Mouse (Mus musculus): ENCODE results near the gene Gm21988. TPM values are rescaled to one million over a fixed set of nuclear protein-coding genes. Genes with fewer than 3 reads are reported as not detected.
A peak's percentile ranks its signal among the peaks of the same experiment; 100 is the strongest.

Gm21988 gene
- polyA plus RNA-seq (2016; fragmentation: Nextera tagmentation; extraction: Ambion mirVana), result 9.0 and 9.5 TPM in 2 replicates

GRCm38 (mm10) chr11:70239541-70240279, at the start of gene Gm21988, which contains the start of gene Rnasek:
Gene Gm21988, minus strand, starts transcription at chr11:70239830.
Gene Rnasek, minus strand, starts transcription at chr11:70239842.
- H3K27me3 ChIP-seq (replicated peaks), result peaks cover 6% of the 10 kb centered on the region
- peak within 1 kb of the TSS; percentile 95 for H3K9ac ChIP-seq
- peaks cover 27% of the 10 kb centered on the region for H3K4me1 ChIP-seq (replicated peaks)
- H3K4me2 ChIP-seq, result peak within 1 kb of the TSS; percentile 94
- no peaks in the 10 kb centered on the region for H3K9me3 ChIP-seq (replicated peaks)
- H3K27ac ChIP-seq (ENCODE audit: poor library complexity, severe bottlenecking), result peak within 1 kb of the TSS; percentile 91
- peak; percentile 58 for ATAC-seq (ENCODE audit: insufficient number of reproducible peaks, low FRiP score)
- H3K4me3 ChIP-seq, result peak within 1 kb of the TSS; percentile 95
- 0% methylated on average over 32 of the region's 35 CpGs for WGBS
- peaks cover 13% of the 10 kb centered on the region for H3K36me3 ChIP-seq

GRCm38 (mm10) chr11:70289236-70289635, 49.6 kb upstream of the Gm21988 start:
- Histone ChIP-seq H3K9ac (no peak overlapping the region), H3K36me3 (no peaks in the 10 kb centered on the region), H3K4me3 (no peak overlapping the region), H3K4me2 (no peak overlapping the region), H3K27me3 (replicated peaks) (no peaks in the 10 kb centered on the region), H3K4me1 (replicated peaks) (peaks cover 3% of the 10 kb centered on the region; the same call in 1 of the 2 replicates), H3K9me3 (replicated peaks) (no peaks in the 10 kb centered on the region), H3K27ac (ENCODE audit: poor library complexity, severe bottlenecking) (0 out of 2 replicates have a peak overlapping the region, but pooled peaks have one; percentile 0)
- no peak; the same call in 1 of the 2 replicates for ATAC-seq (ENCODE audit: insufficient number of reproducible peaks, low FRiP score)
- 28% methylated on average over 6 of the region's 6 CpGs for WGBS

GRCm38 (mm10) chr11:70288102-70288501, 48.5 kb upstream of the Gm21988 start:
- Histone ChIP-seq H3K27ac (ENCODE audit: poor library complexity, severe bottlenecking) (no peak overlapping the region), H3K4me3 (no peak overlapping the region), H3K9ac (no peak overlapping the region), H3K36me3 (no peaks in the 10 kb centered on the region), H3K27me3 (replicated peaks) (no peaks in the 10 kb centered on the region), H3K9me3 (replicated peaks) (no peaks in the 10 kb centered on the region), H3K4me2 (no peak overlapping the region), H3K4me1 (replicated peaks) (peaks cover 3% of the 10 kb centered on the region; the same call in 1 of the 2 replicates)
- no peak for ATAC-seq (ENCODE audit: insufficient number of reproducible peaks, low FRiP score)
- WGBS, result 84% methylated on average over 10 of the region's 10 CpGs

- WGBS, result 59% methylated on average over 5 of the region's 5 CpGs
- no peaks in the 10 kb centered on the region for H3K27me3 ChIP-seq (replicated peaks)
- no peak overlapping the region for H3K27ac ChIP-seq (ENCODE audit: poor library complexity, severe bottlenecking)
- H3K4me2 ChIP-seq, result no peak overlapping the region
- no peak overlapping the region for H3K4me3 ChIP-seq
- no peak overlapping the region for H3K9ac ChIP-seq
- H3K36me3 ChIP-seq, result no peaks in the 10 kb centered on the region
- H3K9me3 ChIP-seq (replicated peaks), result no peaks in the 10 kb centered on the region
- peaks cover 3% of the 10 kb centered on the region; the same call in 1 of the 2 replicates for H3K4me1 ChIP-seq (replicated peaks)
- no peak for ATAC-seq (ENCODE audit: insufficient number of reproducible peaks, low FRiP score)
These were observed 46.1 kb upstream of the Gm21988 start for GRCm38 (mm10) chr11:70285686-70286085.

- H3K4me1 ChIP-seq (replicated peaks), result peaks cover 6% of the 10 kb centered on the region; the same call in 1 of the 2 replicates
- no peaks in the 10 kb centered on the region for H3K27me3 ChIP-seq (replicated peaks)
- ATAC-seq (ENCODE audit: insufficient number of reproducible peaks, low FRiP score), result no peak
- H3K9ac ChIP-seq, result no peak overlapping the region
- H3K9me3 ChIP-seq (replicated peaks), result 0 out of 2 replicates have a peak, but pooled peaks cover 2% of the 10 kb centered on the region
- no peaks in the 10 kb centered on the region for H3K36me3 ChIP-seq
- H3K4me2 ChIP-seq, result no peak overlapping the region
- WGBS, result 61% methylated on average over 3 of the region's 3 CpGs
- no peak overlapping the region for H3K27ac ChIP-seq (ENCODE audit: poor library complexity, severe bottlenecking)
- H3K4me3 ChIP-seq, result no peak overlapping the region
These were observed 45.1 kb upstream of the Gm21988 start for GRCm38 (mm10) chr11:70284757-70285156.

GRCm38 (mm10) chr11:70283666-70284065, 44.0 kb upstream of the Gm21988 start:
- Histone ChIP-seq H3K9ac (no peak overlapping the region), H3K9me3 (replicated peaks) (0 out of 2 replicates have a peak, but pooled peaks cover 3% of the 10 kb centered on the region), H3K27ac (ENCODE audit: poor library complexity, severe bottlenecking) (no peak overlapping the region), H3K4me1 (replicated peaks) (0 out of 2 replicates have a peak, but pooled peaks cover 5% of the 10 kb centered on the region), H3K4me2 (no peak overlapping the region), H3K27me3 (replicated peaks) (no peaks in the 10 kb centered on the region), H3K36me3 (no peaks in the 10 kb centered on the region), H3K4me3 (no peak overlapping the region)
- ATAC-seq (ENCODE audit: insufficient number of reproducible peaks, low FRiP score), result no peak
- 77% methylated on average over 4 of the region's 4 CpGs for WGBS

- no peak overlapping the region for H3K9ac ChIP-seq
- 56% methylated on average over 3 of the region's 3 CpGs for WGBS
- H3K9me3 ChIP-seq (replicated peaks), result 0 out of 2 replicates have a peak, but pooled peaks cover 6% of the 10 kb centered on the region
- no peaks in the 10 kb centered on the region for H3K27me3 ChIP-seq (replicated peaks)
- H3K4me1 ChIP-seq (replicated peaks), result 0 out of 2 replicates have a peak, but pooled peaks cover 10% of the 10 kb centered on the region
- no peak overlapping the region for H3K4me3 ChIP-seq
- no peak for ATAC-seq (ENCODE audit: insufficient number of reproducible peaks, low FRiP score)
- no peak overlapping the region for H3K27ac ChIP-seq (ENCODE audit: poor library complexity, severe bottlenecking)
- no peak overlapping the region for H3K4me2 ChIP-seq
- H3K36me3 ChIP-seq, result no peaks in the 10 kb centered on the region
These were observed 40.8 kb upstream of the Gm21988 start for GRCm38 (mm10) chr11:70280441-70280840.

GRCm38 (mm10) chr11:70278961-70279360, 39.3 kb upstream of the Gm21988 start:
- no peak for ATAC-seq (ENCODE audit: insufficient number of reproducible peaks, low FRiP score)
- Histone ChIP-seq H3K27ac (ENCODE audit: poor library complexity, severe bottlenecking) (no peak overlapping the region), H3K9ac (no peak overlapping the region), H3K27me3 (replicated peaks) (no peaks in the 10 kb centered on the region), H3K36me3 (no peaks in the 10 kb centered on the region), H3K4me2 (no peak overlapping the region), H3K4me1 (replicated peaks) (0 out of 2 replicates have a peak, but pooled peaks cover 10% of the 10 kb centered on the region), H3K4me3 (no peak overlapping the region), H3K9me3 (replicated peaks) (0 out of 2 replicates have a peak, but pooled peaks cover 6% of the 10 kb centered on the region)
- 84% methylated on average over 3 of the region's 3 CpGs for WGBS

GRCm38 (mm10) chr11:70271641-70272040, 32.0 kb upstream of the Gm21988 start:
- no peak overlapping the region for H3K4me3 ChIP-seq
- no peaks in the 10 kb centered on the region for H3K36me3 ChIP-seq
- 76% methylated on average over 7 of the region's 7 CpGs for WGBS
- no peaks in the 10 kb centered on the region for H3K27me3 ChIP-seq (replicated peaks)
- peaks cover 9% of the 10 kb centered on the region for H3K4me1 ChIP-seq (replicated peaks)
- H3K9me3 ChIP-seq (replicated peaks), result no peaks in the 10 kb centered on the region
- H3K9ac ChIP-seq, result no peak overlapping the region
- ATAC-seq (ENCODE audit: insufficient number of reproducible peaks, low FRiP score), result no peak
- H3K27ac ChIP-seq (ENCODE audit: poor library complexity, severe bottlenecking), result no peak overlapping the region
- no peak overlapping the region for H3K4me2 ChIP-seq

- Histone ChIP-seq H3K27ac (ENCODE audit: poor library complexity, severe bottlenecking) (peak overlapping the region; percentile 38; the same call in 1 of the 2 replicates), H3K9ac (no peak overlapping the region), H3K4me3 (no peak overlapping the region), H3K4me2 (no peak overlapping the region), H3K27me3 (replicated peaks) (no peaks in the 10 kb centered on the region), H3K9me3 (replicated peaks) (peaks cover 2% of the 10 kb centered on the region; the same call in 1 of the 2 replicates), H3K36me3 (no peaks in the 10 kb centered on the region), H3K4me1 (replicated peaks) (peaks cover 15% of the 10 kb centered on the region)
- ATAC-seq (ENCODE audit: insufficient number of reproducible peaks, low FRiP score), result no peak
- WGBS, result 73% methylated on average over 1 of the region's 1 CpGs
These were observed 26.8 kb upstream of the Gm21988 start for GRCm38 (mm10) chr11:70266405-70266804.

- H3K4me2 ChIP-seq, result no peak overlapping the region
- no peaks in the 10 kb centered on the region for H3K36me3 ChIP-seq
- H3K27me3 ChIP-seq (replicated peaks), result no peaks in the 10 kb centered on the region
- H3K27ac ChIP-seq (ENCODE audit: poor library complexity, severe bottlenecking), result no peak overlapping the region
- H3K9me3 ChIP-seq (replicated peaks), result peaks cover 2% of the 10 kb centered on the region; the same call in 1 of the 2 replicates
- no peak overlapping the region for H3K4me3 ChIP-seq
- H3K9ac ChIP-seq, result no peak overlapping the region
- no peak for ATAC-seq (ENCODE audit: insufficient number of reproducible peaks, low FRiP score)
- 68% methylated on average over 4 of the region's 4 CpGs for WGBS
- peaks cover 15% of the 10 kb centered on the region for H3K4me1 ChIP-seq (replicated peaks)
These were observed 26.2 kb upstream of the Gm21988 start for GRCm38 (mm10) chr11:70265819-70266218.

All from heart, embryonic 12.5 days (tissue).